Mouse (Mus musculus) kidney, embryonic 15.5 days (tissue): Measurements from ENCODE around the gene Gm28729. TPM values are rescaled to one million over a fixed set of nuclear protein-coding genes. Genes with fewer than 3 reads are reported as not detected.
"Not testable (repeated sequence)": the region's sequence is repeated elsewhere in the genome, so short reads cannot be mapped to it uniquely, and the experiment has no call there.

ENCODE experiments used
- ATAC-seq: fragments of 200-750 bp; cut with Nextera tagmentation; replicated peaks from 2 replicates; pipeline ENCODE4 v1.8.0; 2017; ENCODE audit warnings: moderate TSS enrichment; ENCODE audit not compliant: low FRiP score
- H3K27ac ChIP-seq: fragments of 300-500 bp; sonication (generic); 2 replicates; pipeline ENCODE4 v1.5.1; 2015; ENCODE audit warnings: mild to moderate bottlenecking, inconsistent platforms
- H3K27me3 ChIP-seq: fragments of 300-500 bp; sonication (generic); 2 replicates; pipeline ENCODE4 v1.6.1; 2015; ENCODE audit warnings: inconsistent platforms
- H3K36me3 ChIP-seq: fragments of 300-500 bp; sonication (generic); 2 replicates; pipeline ENCODE4 v1.6.1; 2015; ENCODE audit warnings: inconsistent platforms
- H3K4me1 ChIP-seq: fragments of 300-500 bp; sonication (generic); 2 replicates; pipeline ENCODE4 v1.6.1; 2015; ENCODE audit warnings: inconsistent platforms
- H3K4me2 ChIP-seq: fragments of 300-500 bp; sonication (generic); 2 replicates; pipeline ENCODE4 v1.6.1; 2015; ENCODE audit warnings: moderate library complexity, mild to moderate bottlenecking, inconsistent platforms
- H3K4me3 ChIP-seq: fragments of 300-500 bp; sonication (generic); replicated peaks from 2 replicates; pipeline ENCODE4 v1.5.1; 2015; ENCODE audit warnings: mild to moderate bottlenecking, inconsistent platforms
- H3K9ac ChIP-seq: fragments of 300-500 bp; sonication (generic); 2 replicates; pipeline ENCODE4 v1.6.1; 2015; ENCODE audit warnings: mild to moderate bottlenecking, inconsistent platforms
- H3K9me3 ChIP-seq: fragments of 300-500 bp; sonication (generic); replicated peaks from 2 replicates; pipeline ENCODE4 v1.6.1; 2016; ENCODE audit warnings: inconsistent platforms
- WGBS: fragments of 180-500 bp; shearing (Covaris S2); methylation state at CpG from one replicate; pipeline ENCODE4 v1.1.7; 2015; ENCODE audit warnings: mixed read lengths; 5-methylcytosine and 5-hydroxymethylcytosine counted together
- polyA plus RNA-seq: library from polyadenylated mRNA; unstranded; fragments of >200 nt; fragmentation: Nextera tagmentation; extraction: Ambion mirVana; gene quantifications from 2 replicates; pipeline ENCODE4 v1.2.1, GENCODE M21; 2015

Gene Gm28729
- polyA plus RNA-seq, 1 experiment from 2014 or later, result not detected

DNA sequence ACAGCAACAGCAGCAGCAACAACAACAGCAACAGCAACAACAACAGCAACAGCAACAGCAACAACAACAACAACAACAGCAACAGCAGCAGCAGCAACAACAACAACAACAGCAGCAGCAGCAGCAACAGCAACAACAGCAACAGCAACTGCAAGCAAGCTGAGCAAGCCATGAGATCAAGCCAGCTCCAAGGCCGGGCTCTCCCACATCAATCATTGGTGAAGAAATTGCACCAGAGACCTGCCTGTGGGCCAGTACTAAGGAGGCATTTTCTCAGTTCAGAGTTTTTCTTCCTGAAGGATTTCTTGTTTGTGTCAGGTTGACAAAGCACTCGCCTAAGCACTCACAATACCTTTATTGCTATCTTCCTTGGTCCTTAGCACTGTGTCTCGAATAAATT, 8.3 kb downstream of the Gm28729 start:
- Histone ChIP-seq H3K36me3 (no peaks in the 10 kb centered on the region), H3K27ac (no peak overlapping the region), H3K4me3 (no peak overlapping the region), H3K9me3 (no peaks in the 10 kb centered on the region), H3K27me3 (no peaks in the 10 kb centered on the region), H3K4me1 (peaks cover 10% of the 10 kb centered on the region; the same call in 1 of the 2 replicates), H3K4me2 (no peak overlapping the region), H3K9ac (no peak overlapping the region)
- ATAC-seq, result no peak
- 52% methylated on average over 3 of the region's 3 CpGs for WGBS

DNA sequence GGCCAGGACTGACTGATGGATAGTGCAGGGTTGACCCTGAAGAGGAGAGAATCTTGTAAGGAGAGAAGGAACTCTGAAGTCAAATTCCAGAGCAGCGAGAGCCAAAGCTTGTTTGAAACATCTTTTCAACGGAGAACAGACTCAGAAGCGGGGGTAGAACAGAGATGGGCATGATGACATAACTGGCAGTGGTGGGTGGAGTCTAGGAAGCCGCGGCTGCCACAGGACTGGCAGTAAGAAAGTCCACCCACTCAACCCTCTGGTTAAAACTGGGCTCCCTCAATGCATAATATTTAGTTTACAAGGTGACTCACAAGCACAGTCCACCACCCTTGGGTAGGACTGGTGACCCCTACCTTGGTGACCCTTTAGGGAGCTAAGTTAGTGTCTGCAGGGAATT, 9.3 kb downstream of the Gm28729 start:
- ATAC-seq, result no peak
- Histone ChIP-seq H3K36me3 (no peaks in the 10 kb centered on the region), H3K27me3 (no peaks in the 10 kb centered on the region), H3K27ac (no peak overlapping the region), H3K4me1 (peaks cover 10% of the 10 kb centered on the region; the same call in 1 of the 2 replicates), H3K9me3 (no peaks in the 10 kb centered on the region), H3K9ac (no peak overlapping the region), H3K4me3 (no peak overlapping the region), H3K4me2 (no peak overlapping the region)
- WGBS, result 88% methylated on average over 5 of the region's 5 CpGs

DNA sequence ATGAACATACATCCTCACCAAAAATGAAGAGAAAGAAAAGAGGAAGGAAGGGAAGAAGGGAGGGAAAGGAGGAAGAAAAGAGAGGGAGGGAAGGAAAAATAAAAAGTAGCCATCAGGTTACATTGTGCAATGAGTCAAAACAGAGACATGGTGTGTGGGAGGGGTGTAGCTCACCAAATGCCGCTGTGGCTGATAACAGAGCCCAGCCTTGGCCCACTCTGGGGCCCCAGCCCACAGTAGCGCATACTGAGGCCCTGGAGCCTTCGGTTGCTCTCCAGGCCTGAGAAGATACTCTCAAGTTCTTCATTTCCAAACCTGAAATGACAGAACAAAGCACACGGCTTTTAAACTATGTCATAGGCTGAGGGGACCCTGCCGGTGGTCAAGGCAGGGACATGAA, 10.8 kb downstream of the Gm28729 start:
- Histone ChIP-seq H3K27me3 (no peaks in the 10 kb centered on the region), H3K36me3 (no peaks in the 10 kb centered on the region), H3K4me3 (no peak overlapping the region), H3K9ac (no peak overlapping the region), H3K4me1 (peaks cover 10% of the 10 kb centered on the region), H3K9me3 (no peaks in the 10 kb centered on the region), H3K27ac (no peak overlapping the region), H3K4me2 (no peak overlapping the region)
- 53% methylated on average over 5 of the region's 5 CpGs for WGBS
- ATAC-seq, result 0 out of 2 replicates have a peak, but pooled peaks have one; percentile 47

DNA sequence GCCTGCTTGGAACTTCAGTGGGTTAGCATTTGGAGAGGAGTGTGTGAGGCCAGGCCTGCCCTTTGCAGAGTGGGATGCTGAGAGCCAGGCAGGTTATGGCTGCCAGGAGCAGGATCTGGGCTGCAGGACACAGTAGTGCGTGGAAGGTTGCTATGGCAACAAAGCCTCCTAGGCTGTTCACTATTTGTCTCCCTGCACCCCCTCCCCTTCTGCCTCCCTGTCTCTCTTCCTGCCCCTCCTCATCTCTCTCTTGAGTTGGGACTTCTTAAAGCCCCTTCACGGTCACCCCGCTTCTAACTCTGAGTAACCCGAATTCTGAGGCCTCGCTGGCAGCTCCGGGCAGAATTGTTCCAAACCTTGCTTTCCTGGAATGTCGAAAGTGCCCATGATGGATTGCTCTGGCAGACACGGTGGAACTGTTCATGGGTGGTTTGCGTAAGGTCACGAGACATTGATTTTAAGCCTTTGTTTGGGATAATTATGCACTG, 19.0 kb downstream of the Gm28729 start:
- no peaks in the 10 kb centered on the region for H3K9me3 ChIP-seq
- peak overlapping the region; percentile 56 for H3K4me2 ChIP-seq
- peak overlapping the region; percentile 90 for H3K27ac ChIP-seq
- 14% methylated on average over 10 of the region's 10 CpGs for WGBS
- H3K4me3 ChIP-seq, result peak overlapping the region; percentile 24
- H3K27me3 ChIP-seq, result no peaks in the 10 kb centered on the region
- H3K36me3 ChIP-seq, result no peaks in the 10 kb centered on the region
- peak; percentile 92 for ATAC-seq
- H3K4me1 ChIP-seq, result peaks cover 34% of the 10 kb centered on the region
- H3K9ac ChIP-seq, result no peak overlapping the region

DNA sequence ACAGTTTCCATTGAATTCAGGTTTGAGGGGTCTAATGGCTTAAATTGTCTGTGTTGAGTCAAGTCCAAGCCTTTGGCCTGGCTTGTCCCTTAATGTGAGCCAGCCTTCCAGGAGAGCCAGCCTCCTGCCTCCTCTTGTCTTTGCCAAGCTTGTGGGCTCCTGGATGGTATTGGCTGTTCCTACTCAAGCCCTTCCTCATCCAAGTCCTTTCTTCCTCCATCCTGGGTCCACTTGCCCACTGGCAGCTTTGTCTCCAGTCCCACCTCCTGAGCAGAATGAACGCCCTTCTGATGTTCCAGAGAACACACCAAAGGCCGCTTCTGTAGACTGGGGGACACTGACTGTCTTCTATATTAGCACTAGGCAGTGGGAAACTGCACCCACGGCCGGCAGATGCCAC, 19.9 kb downstream of the Gm28729 start:
- no peaks in the 10 kb centered on the region for H3K27me3 ChIP-seq
- peaks cover 36% of the 10 kb centered on the region for H3K4me1 ChIP-seq
- no peaks in the 10 kb centered on the region for H3K36me3 ChIP-seq
- 86% methylated on average over 4 of the region's 4 CpGs for WGBS
- no peaks in the 10 kb centered on the region for H3K9me3 ChIP-seq
- no peak overlapping the region for H3K4me3 ChIP-seq
- ATAC-seq, result no peak
- H3K9ac ChIP-seq, result no peak overlapping the region
- no peak overlapping the region for H3K4me2 ChIP-seq
- peak overlapping the region; percentile 90 for H3K27ac ChIP-seq

GRCm38 (mm10) chr9:96504116-96504895, 20.8 kb downstream of the Gm28729 start:
- WGBS, result 64% methylated on average over 17 of the region's 17 CpGs
- H3K4me1 ChIP-seq, result peaks cover 36% of the 10 kb centered on the region
- H3K36me3 ChIP-seq, result no peaks in the 10 kb centered on the region
- no peak overlapping the region for H3K27ac ChIP-seq
- H3K9ac ChIP-seq, result no peak overlapping the region
- no peaks in the 10 kb centered on the region for H3K9me3 ChIP-seq
- no peaks in the 10 kb centered on the region for H3K27me3 ChIP-seq
- no peak overlapping the region for H3K4me3 ChIP-seq
- ATAC-seq, result no peak
- H3K4me2 ChIP-seq, result no peak overlapping the region

GRCm38 (mm10) chr9:96502856-96503610, 22.0 kb downstream of the Gm28729 start:
- Histone ChIP-seq H3K27me3 (no peaks in the 10 kb centered on the region), H3K4me2 (no peak overlapping the region), H3K4me3 (no peak overlapping the region), H3K9ac (no peak overlapping the region), H3K4me1 (peaks cover 27% of the 10 kb centered on the region), H3K27ac (no peak overlapping the region), H3K36me3 (no peaks in the 10 kb centered on the region), H3K9me3 (peaks cover 5% of the 10 kb centered on the region; the same call in 1 of the 2 replicates)
- whole genome bisulfite sequencing, result 76% methylated on average over 6 of the region's 6 CpGs
- no peak for ATAC-seq

DNA sequence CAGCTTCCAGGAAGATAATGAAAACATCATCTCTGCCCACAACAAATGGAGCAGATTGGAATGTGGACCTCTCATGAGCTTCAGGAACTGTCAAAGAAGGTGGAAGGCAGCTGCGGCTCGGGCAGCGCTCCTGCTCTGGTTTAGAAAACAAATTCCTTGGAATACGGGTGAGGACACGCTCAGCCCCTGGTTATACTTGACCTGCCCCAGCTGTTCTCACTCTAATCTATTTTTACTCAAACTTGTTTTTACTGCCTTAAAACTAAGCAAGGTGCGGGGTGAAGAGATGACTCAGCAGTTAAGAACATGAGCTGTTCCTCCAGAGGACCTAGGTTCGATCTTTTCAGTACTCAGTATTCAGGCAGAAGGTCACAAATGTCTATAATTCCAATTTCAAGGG, 23.8 kb downstream of the Gm28729 start:
- WGBS, result 29% methylated on average over 7 of the region's 7 CpGs

DNA sequence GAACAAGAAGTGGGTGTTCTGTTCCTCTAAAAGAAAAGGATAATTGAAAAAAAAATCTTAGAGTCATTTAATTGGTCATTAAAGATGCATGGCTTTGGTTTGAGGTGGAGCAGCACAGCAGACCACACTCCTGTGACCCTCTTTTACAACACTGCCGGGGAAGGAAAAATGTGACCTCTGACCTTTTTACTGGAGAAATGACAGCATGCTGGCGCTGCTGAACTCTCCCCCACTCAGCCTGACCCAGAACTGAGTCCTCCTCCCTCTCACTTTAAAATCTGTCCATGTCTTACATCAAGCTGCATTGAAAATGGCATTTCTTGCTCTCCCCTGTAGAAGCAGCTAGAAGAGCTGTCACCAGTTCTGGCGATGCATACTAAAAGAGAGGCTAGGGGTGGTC, 31.9 kb downstream of the Gm28729 start:
- no peak overlapping the region for H3K9ac ChIP-seq
- H3K27ac ChIP-seq, result no peak overlapping the region
- H3K27me3 ChIP-seq, result no peaks in the 10 kb centered on the region
- no peak overlapping the region for H3K4me3 ChIP-seq
- peak; percentile 73 for ATAC-seq
- H3K9me3 ChIP-seq, result no peaks in the 10 kb centered on the region
- peaks cover 12% of the 10 kb centered on the region for H3K4me1 ChIP-seq
- WGBS, result 14% methylated on average over 3 of the region's 3 CpGs
- 0 out of 2 replicates have a peak overlapping the region, but pooled peaks have one; percentile 19 for H3K4me2 ChIP-seq
- no peaks in the 10 kb centered on the region for H3K36me3 ChIP-seq

More for the DNA sequence above, 23.8 kb downstream of the Gm28729 start:
- Histone ChIP-seq H3K27ac (0 out of 2 replicates have a peak overlapping the region, but pooled peaks have one; percentile 9), H3K4me2 (no peak overlapping the region), H3K4me3 (no peak overlapping the region), H3K9me3 (peaks cover 5% of the 10 kb centered on the region; the same call in 1 of the 2 replicates), H3K4me1 (peaks cover 22% of the 10 kb centered on the region), H3K27me3 (no peaks in the 10 kb centered on the region), H3K36me3 (no peaks in the 10 kb centered on the region), H3K9ac (no peak overlapping the region)
- no peak for ATAC-seq

GRCm38 (mm10) chr9:96491810-96492209, 33.3 kb downstream of the Gm28729 start:
- Histone ChIP-seq H3K9ac (no peak overlapping the region), H3K36me3 (no peaks in the 10 kb centered on the region), H3K27ac (no peak overlapping the region), H3K9me3 (no peaks in the 10 kb centered on the region), H3K27me3 (no peaks in the 10 kb centered on the region), H3K4me3 (no peak overlapping the region), H3K4me1 (peaks cover 12% of the 10 kb centered on the region), H3K4me2 (no peak overlapping the region)
- ATAC-seq, result no peak
- 43% methylated on average over 12 of the region's 12 CpGs for WGBS

GRCm38 (mm10) chr9:96487869-96488268, 37.2 kb downstream of the Gm28729 start:
- not testable (repeated sequence) for H3K4me1 ChIP-seq, ATAC-seq, H3K27ac ChIP-seq, H3K9ac ChIP-seq, H3K4me3 ChIP-seq, H3K4me2 ChIP-seq, H3K9me3 ChIP-seq, H3K36me3 ChIP-seq, H3K27me3 ChIP-seq
- WGBS, result 92% methylated on average over 5 of the region's 5 CpGs

- Histone ChIP-seq H3K4me1 (no peaks in the 10 kb centered on the region), H3K9me3 (no peaks in the 10 kb centered on the region), H3K27ac (no peak overlapping the region), H3K4me2 (no peak overlapping the region), H3K4me3 (no peak overlapping the region), H3K9ac (no peak overlapping the region), H3K36me3 (no peaks in the 10 kb centered on the region), H3K27me3 (no peaks in the 10 kb centered on the region)
- no peak for ATAC-seq
- 65% methylated on average over 2 of the region's 2 CpGs for WGBS
Observed at GRCm38 (mm10) chr9:96483648-96484047, 41.4 kb downstream of the Gm28729 start.
